Mouse (Mus musculus) left cerebral cortex, postnatal 4 days (tissue): ENCODE measurements around the gene Ppp1r37. TPM values are rescaled to one million over a fixed set of nuclear protein-coding genes. Genes with fewer than 3 reads are reported as not detected.
"Not testable (repeated sequence)": the region's sequence is repeated elsewhere in the genome, so short reads cannot be mapped to it uniquely, and the experiment has no call there.

Experiments
- DNase-seq: peaks from one replicate; pipeline ENCODE4 v3.0.0-alpha.2; 2022
- intact Hi-C: fragments of 180-260 bp; cut with DNase I; formaldehyde crosslinking; loops from one replicate; pipeline ENCODE4 v1.15.1; 2025
- total RNA-seq, 2 experiments: library from RNA; stranded (reverse); gene quantifications; 2 replicates each; pipeline ENCODE4 v1.2.3; 2021

The Ppp1r37 gene
- total RNA-seq, 2 experiments from 2014 or later: 81.1 to 85.1 TPM

DNA sequence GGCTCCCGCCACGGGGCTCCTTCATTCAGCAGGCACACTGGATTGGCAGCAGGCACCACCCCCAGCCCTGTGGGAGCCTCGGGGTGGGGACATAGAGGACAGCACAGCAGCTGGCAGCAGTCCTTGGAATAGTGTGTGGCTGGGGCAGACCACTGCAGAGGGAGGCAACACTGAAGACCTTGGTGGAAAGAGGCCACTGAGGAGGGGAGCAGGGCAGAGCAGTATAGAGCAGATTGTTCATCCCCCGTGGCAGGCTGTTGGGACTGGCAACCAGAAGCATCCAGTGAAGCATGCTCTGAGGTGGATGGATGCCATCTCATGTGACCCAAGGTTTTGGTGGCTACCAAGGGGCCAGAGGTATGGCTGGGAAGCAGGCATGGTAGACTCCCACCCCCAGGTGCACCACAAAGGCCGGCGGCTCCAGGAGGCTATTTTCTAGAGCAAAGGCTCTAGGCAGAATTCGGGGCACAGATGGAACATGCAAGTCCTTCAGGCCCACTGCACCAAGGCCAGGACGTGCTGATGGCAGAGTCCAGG is 20.7 kb downstream of the Ppp1r37 start:
- intact Hi-C loops: no loop called here
- peak; percentile 89 for DNase-seq

- intact Hi-C loops: no loop called here
- DNase-seq: no peak
Observed at GRCm38 (mm10) chr7:19541681-19542154, 21.2 kb downstream of the Ppp1r37 start.

DNA sequence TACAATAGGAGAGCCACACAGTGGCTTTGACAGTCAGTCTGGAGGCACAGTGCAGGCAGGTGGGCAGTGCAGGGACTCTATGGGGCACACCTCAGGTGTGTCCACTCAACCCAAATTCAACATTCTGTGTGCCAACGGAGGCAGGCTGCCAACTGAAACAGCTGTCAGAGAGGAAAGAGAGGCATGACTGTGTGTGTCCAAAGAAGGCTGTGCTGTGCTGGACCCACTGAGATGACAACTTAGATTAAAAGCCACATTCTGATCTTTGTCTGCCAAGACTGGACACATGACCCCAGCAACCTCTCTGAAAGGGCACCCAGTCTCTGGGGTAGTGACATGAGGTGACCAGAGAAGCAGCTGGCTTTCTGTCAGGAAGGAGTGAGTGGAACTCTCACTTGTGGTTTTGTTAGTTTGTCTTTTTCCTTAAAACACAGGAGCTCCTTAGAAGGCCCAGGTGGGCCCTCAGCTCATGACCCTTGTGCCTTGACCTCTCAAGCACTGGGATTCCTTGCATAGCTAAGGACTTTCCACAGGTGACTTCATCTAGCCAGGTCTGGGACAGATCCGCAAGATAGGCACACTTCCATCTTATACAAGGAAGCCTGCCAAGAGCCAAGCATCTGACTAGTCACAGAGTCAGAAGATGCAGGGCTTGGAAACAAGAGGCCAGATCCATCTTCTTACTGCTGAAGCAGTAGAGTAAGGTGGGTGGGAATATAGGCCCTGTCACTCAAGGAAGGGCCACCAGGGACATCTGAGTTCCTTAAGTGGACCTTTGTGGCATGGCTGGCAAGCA is 21.9 kb downstream of the Ppp1r37 start:
- intact Hi-C loops: no loop called here
- peak; percentile 45 for DNase-seq

- DNase-seq: no peak
- intact Hi-C loops: no loop called here
Observed at GRCm38 (mm10) chr7:19534676-19535075, 28.2 kb downstream of the Ppp1r37 start.

DNA sequence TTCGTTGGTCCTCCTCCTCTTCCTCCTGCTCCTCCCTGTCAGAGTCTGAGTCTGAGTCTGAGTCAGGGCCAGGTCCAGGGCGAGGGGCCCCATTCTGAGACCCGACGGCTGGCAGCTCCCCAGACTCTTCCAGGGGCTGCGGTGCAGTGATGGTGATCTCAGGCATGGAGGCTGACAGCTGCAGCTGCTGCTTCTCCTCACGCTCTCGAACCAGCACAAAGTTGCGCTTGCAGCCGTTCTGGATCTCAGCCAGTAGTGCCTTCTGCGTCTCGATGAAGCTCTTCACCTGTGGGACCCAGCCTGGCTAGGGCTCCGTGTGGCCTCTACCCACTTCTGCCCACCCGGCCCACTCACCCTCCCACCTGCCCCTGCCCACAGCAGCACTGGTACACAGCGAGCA is 30.6 kb downstream of the Ppp1r37 start:
- intact Hi-C loops: no loop called here
- DNase-seq: peak; percentile 28

DNA sequence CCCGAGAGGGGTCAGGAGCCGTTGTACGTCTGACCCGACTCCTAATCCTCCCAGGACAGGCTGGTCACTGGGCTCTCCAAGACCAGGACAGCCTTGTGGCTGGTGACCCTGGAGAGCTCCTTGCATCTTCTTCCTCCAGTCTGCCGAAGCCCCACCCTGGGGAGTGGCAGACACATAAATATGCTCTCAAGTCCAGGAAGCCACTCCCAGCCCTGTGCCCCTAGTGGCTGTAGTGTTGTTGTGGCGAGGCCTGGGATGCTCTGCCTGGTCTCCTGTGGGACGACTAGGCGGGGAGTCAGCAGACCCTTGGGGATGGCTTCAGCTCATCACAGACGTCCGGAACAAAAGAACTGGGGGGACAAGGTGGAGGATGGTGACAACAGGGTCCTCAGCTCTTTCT is 31.8 kb downstream of the Ppp1r37 start:
- no peak for DNase-seq
- intact Hi-C loops: no loop called here

DNA sequence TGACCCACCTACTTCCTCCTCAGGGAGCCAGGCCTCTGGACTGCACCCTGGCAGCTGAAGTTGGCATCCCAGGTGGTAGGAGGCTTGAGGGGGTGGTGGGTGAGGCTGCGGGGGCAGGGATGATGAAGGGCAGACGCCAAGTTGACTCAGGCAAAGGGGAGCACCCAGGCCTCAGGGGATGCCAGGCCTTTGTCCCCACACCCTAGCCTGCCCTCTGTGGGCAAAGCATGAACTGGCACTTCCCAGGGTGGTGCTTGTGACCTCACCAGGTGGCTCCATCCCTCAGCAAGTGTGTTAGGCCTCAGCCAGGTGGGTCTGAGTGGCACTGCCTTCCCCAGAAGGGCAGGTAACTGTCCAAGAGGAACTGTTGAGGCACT is 37.8 kb downstream of the Ppp1r37 start:
- no peak for DNase-seq
- intact Hi-C loops: no loop called here

DNA sequence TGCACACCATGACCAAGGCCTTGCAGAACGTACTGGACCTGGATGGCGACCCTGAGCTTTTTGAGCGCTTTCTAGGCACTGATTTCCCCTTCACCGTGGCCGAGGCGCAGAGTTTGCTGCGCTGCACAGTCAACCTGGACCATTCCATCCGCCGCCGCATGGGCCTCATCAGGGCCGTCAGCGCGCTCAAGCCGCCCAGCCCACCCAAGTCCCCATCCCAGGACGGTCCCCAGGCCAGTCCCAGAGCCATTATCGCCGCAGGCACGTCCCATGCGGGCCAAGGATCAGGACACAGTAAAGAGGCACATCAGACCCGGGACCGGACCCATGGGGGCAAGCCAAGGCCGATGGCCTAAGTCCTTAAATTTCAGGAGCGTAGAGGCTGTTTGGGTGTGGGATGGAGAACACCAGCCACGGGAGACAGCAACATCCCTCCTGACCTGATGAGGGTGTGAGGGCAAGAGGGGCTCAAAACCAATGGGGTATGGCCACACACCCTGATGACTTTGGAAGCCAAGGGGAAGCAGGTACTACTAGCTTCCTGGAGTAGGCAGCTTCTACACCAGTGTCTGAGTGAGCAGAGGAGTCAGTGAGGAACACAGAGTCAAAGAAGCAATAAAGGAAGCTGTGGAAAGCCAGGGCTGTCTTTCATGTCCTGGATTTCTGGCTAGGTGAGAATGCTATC is 38.3 kb downstream of the Ppp1r37 start:
- no peak for DNase-seq
- intact Hi-C loops: no loop called here

GRCm38 (mm10) chr7:19523757-19524419 is 39.0 kb downstream of the Ppp1r37 start:
- DNase-seq: peak; percentile 63
- intact Hi-C loops: no loop called here

DNA sequence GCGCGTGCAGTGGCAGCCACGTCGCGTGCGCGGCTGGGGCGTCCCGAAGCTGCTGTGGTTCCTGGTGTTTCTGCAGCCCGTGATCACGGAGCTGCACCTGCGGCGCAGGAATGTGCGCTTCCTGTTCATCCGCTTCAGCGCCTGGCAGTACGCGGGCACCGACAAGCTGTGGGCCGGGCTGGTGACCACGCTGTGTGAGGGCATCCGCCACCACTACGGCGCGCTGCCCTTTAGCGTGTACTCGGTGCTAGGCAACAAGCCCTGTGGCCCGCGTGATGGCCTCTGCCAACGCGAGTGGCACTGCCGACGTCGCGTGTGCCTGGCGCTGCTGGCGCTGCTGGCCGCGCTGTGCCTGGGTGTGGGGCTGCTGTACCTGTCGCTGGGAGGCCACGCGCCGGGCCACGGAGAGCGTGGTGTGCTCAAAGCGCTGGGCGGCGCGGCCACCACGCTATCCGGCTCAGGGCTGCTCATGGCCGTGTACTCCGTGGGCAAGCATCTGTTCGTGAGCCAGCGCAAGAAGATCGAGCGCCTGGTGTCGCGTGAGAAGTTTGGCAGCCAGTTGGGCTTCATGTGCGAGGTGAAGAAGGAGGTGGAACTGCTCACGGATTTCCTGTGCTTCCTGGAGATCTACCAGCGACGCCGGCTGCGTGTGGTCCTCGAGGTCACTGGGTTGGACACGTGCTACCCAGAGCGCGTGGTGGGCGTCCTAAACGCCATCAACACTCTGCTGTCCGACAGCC is 39.7 kb downstream of the Ppp1r37 start:
- no peak for DNase-seq
- intact Hi-C loops: no loop called here

- no peak for DNase-seq
- intact Hi-C loops: no loop called here
Observed at GRCm38 (mm10) chr7:19520032-19520431, 42.8 kb downstream of the Ppp1r37 start.

DNA sequence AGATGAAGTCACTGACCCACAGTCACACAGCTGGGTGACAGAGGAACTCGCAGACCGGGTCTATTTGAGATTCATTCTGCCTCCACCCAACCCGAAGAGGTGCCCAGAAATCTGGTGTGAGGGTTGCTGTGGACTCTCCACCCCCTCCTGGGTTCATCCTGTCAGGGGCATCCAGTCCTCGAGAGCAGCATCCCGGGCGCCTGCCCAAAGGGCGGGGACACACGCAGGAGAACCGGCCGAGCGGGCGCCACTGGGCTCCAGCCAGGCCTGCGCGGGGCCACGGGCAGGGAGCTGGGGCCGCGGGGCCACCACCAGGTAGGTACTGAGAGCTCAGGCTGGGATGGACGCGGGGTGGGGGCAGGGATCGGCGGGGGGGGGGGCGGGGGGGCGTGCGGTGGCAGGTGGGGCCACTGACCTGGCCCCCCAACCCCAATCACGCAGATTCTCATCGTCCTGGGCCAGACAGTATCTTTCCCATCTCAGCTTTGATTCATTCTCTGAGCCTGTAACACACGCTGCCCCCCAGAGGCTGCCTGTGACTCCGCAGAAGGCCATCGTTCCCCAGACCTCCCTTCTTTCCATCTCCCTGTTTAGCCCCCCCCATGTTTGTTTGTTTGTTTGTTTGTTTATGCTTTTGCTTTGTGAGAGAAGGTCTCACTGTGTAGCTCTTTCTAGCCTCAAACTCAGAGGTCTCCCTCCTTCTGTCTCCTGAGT is 45.1 kb downstream of the Ppp1r37 start, which contains the start of gene Nkpd1:
Nkpd1 (plus strand) TSS at position 187 of the 714 bp plus-strand sequence.
- DNase-seq: peak; percentile 33
- intact Hi-C loops: no loop called here

DNA sequence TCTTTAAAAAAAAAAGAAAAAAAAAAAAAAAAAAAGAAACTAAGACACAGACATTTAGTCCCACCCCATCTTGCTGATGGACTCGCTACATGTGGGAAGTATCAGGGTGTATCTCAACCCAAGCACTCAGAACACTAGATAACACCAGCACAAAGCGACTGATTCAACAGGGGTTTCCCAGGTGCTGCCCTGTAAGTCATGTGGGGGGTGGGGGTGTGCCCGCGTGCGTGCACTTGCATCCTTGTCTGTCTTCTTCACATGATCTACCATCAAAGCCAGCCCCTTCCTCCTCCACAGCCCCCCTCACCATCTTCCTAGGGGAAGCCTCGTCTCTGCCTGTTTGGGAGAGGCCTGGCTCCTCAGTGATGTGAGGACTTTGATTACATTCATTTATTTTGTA is 50.5 kb downstream of the Ppp1r37 start:
- intact Hi-C loops: no loop called here
- DNase-seq: no peak

DNA sequence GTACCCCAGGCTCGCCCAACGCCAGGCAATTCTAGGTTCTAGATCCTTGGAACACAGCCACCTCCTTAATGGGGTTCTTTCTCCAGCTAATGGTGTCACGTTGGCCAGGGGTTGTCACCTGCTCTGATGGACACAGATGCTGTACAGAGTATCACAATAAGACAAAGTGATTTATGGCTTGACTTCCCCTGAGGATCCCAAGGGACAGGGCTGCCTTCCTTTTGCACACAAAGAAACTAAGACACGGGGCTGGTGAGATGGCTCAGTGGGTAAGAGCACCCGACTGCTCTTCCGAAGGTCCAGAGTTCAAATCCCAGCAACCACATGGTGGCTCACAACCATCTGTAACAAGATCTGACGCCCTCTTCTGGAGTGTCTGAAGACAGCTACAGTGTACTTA is 50.9 kb downstream of the Ppp1r37 start:
- DNase-seq, intact Hi-C loops: not testable (repeated sequence)

GRCm38 (mm10) chr7:19509786-19510185 is 53.1 kb downstream of the Ppp1r37 start:
- intact Hi-C loops: no loop called here
- DNase-seq: no peak

DNA sequence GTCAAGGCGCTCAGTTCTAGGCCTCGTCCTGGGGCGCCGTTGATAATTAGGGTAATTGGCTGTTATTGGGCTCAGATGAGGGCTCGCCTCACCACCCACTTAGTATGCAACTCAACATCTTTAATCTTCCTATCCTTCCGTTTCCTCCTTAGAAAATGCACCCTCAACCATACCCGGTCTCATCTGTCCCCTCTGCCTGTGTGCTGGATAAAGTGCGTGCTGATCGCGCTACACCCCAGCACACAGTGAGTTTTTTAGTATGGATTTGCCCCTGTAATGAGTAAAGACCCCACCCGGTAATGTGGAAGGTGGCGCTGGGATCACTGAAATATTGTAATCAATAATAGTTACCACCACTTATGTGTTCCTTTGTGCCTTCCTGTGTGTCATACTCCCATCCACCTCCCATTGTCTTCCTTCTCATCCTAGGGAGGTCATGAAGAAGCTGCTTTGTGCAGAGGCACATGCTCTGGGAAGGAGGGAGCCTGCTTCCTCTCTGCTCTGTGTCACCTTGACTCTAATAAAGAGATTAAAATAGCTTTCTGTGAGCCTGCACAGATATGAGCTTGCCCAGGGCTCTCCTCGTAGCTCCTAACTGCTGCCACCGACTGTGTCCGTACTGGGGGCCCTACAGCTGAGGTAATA is 53.8 kb downstream of the Ppp1r37 start:
- DNase-seq: no peak
- intact Hi-C loops: no loop called here

- intact Hi-C loops: no loop called here
- DNase-seq: peak; percentile 94
Observed at GRCm38 (mm10) chr7:19508150-19508923, 54.5 kb downstream of the Ppp1r37 start, which contains the start of the genes Bloc1s3 and Trappc6a. Gene Bloc1s3, minus strand, starts transcription at chr7:19508367. Gene Trappc6a, plus strand, starts transcription at chr7:19508395.

GRCm38 (mm10) chr7:19507612-19507981 is 55.3 kb downstream of the Ppp1r37 start:
- intact Hi-C loops: no loop called here
- no peak for DNase-seq
